Mouse (Mus musculus) heart, adult 18-20 months (tissue): ENCODE measurements around the gene Bdkrb1. TPM values are rescaled to one million over a fixed set of nuclear protein-coding genes. Genes with fewer than 3 reads are reported as not detected.

Experiments used
- DNase-seq, 2 experiments: peaks; one replicate each; pipeline ENCODE4 v3.0.0; 2021 to 2022; ENCODE audit warnings: mixed read lengths in 1 of 2
- total RNA-seq, 2 experiments: library from RNA; stranded (reverse); gene quantifications; 2 replicates each; pipeline ENCODE4 v1.2.3; 2021

Gene Bdkrb1
- total RNA-seq, 2 experiments from 2014 or later, result not detected

DNA sequence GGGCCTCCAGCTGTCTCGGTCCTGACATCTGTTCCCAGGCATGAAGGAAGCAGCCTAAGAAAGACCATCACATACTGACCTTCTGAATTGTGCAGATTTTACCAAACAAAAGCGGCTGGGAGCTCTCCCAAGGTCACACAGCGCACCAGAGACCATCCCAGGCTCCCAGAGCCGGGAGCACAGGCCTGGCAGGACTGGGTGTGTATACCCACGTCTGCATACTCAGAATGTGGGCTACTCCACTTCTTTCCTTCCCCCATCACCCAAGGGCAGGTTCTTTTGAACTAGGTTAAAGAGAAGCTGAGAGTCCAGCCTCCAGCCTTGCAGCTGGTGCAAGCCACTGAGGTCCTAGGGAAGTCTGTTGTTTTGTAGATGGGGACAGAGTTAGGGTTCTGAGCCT lies 3.8 kb upstream of the Bdkrb1 start:
- DNase-seq, result no peak

DNA sequence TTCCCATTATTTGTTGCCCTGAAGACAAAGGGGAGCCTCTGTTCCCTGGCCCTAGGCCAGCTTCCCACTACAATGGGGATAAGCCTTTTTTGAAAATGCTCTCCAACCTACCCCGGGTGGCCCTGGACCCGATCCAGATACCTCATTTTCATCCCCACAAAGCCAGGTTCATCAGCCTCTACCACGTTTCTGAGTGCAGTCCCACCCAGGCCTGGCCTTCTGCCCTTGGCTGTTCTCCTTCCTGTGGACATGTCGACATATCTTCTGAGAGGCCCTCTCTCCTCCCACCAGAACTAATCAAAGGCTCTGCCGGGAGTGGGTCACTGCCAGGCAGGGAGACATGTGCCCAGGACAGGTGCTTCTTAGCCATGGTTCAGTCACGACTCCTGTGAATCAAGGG lies 1.3 kb upstream of the Bdkrb1 start:
- no peak for DNase-seq

DNA sequence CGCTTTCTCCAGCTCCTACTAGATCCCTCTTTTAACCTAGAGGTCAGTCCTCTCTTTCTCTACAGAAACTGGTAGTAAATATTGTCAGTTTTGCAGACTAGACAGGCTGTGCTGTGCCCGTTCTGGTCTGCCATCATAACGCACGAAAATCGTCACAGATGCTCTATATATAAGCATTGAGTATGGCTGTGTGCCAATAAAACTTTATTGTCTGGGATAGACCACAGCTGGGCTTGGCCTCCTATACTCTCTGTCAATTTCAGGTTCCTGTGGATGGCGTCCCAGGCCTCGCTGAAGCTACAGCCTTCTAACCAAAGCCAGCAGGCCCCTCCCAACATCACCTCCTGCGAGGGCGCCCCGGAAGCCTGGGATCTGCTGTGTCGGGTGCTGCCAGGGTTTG lies 1.0 kb downstream of the Bdkrb1 start:
- no peak for DNase-seq

DNA sequence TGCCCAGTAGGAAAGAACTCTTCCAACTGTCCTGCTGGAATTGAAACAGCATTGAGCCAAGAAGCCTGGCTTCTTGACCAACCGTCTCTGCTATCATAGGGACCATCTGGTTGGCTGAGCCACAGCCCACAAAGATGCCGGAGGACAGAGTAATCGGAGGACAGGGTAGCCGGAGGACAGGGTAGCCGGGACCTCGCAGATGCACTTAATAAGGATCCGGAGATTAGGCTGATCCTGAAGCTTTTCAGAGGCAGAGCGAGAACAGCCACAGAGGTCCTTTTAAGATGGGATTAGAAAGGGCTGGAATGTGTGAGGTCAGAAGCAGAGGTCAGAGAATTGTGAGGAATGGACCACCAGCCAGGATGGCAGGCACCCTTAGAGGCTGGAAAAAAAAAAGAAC lies 2.3 kb downstream of the Bdkrb1 start:
- no peak for DNase-seq

DNA sequence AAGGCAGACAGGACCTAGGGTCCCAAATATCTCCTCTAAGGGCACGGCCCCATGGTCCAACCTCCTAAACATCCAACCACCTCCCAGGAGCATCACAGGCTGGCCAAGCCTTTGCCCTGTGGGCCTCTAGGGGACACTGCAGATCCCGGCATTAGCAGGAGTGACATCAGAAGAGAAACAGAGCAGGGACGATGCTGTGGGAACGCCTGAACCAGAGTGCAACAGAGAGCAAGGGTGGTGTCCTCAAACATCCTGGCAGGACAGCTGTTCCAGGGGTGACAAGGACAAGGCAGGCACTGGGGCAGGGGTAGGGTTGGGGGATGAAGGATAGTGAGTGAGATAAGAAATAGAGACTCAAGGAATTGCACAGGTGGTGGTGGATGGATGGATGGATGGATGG lies 4.0 kb downstream of the Bdkrb1 start:
- DNase-seq, result no peak

DNA sequence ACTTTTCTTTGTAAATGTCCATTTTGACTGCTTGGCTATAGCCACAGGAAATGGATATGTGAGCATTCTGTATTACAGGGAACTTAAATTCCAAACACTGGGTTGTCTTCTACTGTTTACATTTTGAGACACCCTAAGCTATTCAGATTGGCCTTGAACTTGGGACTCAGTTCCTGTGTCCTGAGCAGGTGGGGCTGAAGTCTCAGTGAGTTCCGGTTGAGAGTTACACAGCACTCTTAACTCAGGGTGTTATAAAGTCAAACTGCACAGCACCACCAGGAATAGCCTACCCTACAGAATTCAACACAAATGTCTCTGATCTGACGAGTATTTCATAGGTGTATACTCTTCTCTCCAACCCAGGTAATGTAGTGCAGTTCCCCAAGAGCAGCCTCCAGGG lies 8.2 kb downstream of the Bdkrb1 start:
- DNase-seq, result no peak

DNA sequence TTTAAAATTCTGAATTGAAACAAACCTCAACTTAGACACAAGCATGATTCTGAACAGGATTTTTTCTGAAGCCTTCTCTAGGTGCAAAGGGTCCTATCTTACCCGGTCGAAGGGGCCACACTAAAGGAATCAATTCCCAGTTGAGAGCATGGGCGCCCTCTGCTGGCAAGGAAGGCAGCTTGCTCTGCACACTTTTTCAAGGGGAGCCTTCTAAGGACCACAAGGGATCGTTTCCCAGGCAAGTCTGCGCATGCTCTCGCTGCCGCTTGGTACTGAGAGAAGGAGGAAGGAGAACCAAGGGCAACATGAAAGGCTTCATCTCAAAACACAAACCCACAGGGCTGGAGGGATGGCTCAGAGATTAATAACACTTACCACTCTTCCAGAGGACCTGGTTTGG lies 8.9 kb downstream of the Bdkrb1 start:
- peak; percentile 15 to 59 for DNase-seq

DNA sequence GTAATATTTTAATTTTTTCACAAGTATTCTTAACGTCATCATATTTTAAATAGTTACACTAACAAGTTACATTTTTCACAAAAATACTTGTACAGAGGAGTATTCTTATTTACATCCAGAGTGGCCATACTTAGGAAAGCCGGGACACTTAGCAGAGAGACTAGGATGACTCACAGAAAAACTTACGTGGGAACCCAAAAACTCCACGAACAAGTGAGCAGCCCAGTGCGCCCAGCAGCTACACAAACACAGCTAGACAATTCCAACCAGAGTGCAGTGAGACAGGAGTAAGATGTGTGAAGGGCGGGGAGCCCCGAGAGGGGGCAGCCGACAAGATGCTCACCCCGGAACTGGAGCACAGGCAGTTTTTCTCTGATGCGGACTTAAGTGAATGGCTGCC lies 10.7 kb downstream of the Bdkrb1 start:
- no peak for DNase-seq

DNA sequence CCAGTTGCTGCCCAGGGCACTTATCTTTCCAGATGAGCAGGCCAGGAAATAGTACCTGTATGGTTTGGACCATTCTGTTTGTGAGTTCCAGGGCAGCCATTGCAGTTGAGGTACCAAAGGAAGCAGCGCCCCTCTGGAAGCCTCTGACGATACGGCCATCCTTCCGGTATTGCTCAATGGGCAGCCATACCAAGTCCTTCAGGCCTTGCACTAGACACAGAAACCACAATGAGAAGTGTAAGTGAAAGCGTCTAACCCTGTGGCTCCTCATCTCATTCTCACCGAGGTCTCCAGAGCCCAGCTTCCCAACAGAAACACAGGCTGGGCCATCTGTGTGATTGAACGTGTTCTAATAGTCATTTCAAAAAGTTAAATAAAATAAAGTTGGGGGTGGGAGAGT lies 19.2 kb downstream of the Bdkrb1 start:
- DNase-seq, result no peak

DNA sequence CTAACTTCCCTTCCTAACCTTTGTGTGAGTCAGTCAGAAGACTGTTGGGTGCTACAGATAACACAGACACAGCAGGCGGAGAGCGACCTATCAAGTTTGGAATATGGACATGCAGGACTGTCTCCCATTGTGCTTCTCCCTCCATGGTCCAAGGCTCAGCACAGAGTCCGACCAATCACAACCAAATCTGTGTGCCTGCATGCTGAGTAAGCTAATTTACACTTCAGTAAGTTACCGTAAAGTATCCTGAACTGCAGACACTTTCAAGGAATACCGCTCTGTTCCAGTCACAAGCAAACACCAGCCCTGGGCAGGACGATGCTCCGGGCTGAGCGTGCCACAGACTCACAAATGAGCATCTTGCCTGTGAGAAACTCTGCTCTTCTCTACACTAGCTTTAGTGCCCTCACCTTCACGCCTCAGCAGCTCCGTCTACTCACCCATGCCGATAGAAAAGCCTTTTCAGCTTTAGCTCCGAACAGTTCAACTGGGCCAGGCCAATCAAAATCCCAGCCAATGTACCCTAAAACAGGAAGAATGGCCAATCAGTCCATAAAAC lies 20.2 kb downstream of the Bdkrb1 start:
- no peak for DNase-seq

DNA sequence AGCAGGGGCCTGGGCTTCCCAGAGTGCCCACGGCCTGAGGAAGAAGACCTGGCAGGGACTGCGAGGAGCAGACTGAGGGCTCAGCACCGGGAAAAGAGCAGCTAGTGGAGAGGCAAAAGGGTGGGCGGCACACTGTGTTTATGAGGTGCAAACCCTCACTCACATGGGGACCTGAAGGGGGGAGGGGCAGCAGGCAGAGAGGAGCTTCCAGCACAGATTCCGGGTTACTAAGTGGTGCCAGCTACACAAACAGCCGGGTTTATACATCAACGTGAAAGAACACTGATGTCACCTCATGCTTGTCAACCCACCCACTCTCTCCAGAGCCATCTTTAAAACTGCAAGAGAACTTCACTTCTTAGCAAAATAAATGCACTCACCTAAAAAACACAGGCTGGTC lies 22.9 kb downstream of the Bdkrb1 start:
- DNase-seq, result no peak

DNA sequence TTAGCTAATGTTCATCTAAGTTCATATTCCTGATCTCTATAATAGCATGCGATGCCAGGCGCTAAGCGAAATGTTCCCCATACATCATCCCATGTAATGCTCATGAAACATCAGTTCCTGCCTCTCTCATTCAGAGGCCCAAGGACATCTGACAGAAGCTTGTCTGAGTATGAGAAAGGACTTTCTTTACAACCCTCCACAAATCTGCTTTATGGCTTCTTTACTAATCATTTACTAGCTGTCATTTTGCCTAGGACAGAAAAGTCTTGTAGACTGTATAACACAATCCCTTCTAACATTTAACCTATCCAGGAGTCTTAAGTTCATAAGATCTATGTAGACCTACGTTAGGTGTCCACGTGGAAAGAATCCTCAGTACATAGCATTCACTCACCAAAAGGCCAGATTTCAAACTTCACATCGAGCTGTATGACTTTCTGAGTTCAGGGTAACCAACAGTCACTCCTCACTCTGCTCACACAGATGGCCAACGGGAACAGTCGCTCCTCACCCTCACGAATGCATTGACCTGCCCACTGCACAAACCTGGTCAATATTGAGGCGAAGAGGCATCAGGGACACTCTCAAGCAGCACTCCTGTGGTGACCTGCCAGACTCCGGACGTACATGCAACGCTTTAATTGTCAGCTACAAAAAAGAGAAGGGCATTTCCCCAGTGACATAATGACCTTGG lies 31.6 kb downstream of the Bdkrb1 start:
- DNase-seq, result no peak

DNA sequence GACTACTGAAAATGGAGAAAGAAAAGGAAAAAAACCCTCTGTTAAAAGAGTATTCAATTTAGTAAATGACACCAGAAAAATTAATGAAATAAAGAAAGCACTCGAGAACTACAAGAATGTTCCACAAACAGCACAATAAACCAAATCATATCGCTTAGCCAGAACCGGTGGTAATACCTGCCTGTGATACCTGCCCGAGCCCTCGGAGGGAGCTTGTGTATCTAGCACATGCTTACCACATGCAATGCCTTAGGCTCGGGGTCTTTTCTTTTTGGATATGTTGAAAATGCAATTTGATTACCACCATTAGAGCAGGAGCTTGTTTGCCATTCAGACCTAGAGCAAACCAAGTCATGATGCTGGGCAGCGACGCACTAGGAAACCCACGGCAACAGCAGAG lies 33.7 kb downstream of the Bdkrb1 start:
- no peak for DNase-seq

DNA sequence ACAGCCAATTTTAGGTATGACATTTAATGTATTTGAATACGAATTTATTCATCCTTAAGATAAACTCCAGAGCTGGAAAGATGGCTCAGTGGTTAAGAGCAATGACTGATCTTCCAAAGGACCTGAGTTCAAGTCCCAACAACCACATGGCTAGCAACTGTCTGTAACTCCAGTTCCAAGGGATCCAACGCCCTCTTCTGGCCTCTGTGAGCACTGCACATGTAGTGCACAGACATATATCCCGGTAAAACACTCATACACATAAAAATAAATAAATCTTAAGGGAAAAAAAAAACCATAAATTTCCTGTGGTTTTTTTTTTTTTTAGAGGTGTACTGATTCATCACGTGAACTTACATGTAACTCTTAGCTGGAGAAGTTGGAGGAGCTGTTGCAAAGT lies 34.7 kb downstream of the Bdkrb1 start:
- DNase-seq, result no peak

DNA sequence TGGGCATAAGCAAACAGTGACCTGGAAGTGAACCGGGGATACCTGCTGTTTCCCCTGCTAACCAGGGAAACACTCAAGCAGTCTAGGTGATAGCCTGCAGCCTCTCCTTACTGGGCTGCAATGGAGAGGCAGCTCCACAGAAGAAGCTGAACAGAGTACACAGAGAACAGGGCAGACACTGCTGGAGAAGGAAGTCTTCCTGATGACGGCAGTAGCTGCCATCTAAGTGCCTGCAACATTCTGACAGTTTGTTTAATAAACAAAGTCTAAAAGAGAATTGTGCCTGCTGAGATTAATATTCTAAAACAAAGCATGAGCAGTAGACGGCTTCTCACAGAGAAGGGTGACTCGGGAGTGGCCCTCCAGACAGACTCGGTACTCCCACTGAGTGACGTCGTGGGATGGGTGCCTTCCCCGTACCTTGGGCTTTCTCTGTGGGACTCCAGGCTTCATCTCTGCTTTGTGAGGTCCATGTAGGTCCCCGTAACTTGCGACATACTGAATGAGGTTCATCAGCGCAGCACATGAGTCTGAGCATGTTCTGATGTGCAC lies 40.0 kb downstream of the Bdkrb1 start:
- no peak for DNase-seq

Other genes starting within 250 kb of the Bdkrb1 start
- under 1 TPM; 0.10 to 0.28 TPM for gene D430019H16Rik, start 149.2 kb upstream of the Bdkrb1 start, total RNA-seq
- gene Bdkrb2, start 39.9 kb upstream of the Bdkrb1 start, total RNA-seq, result under 1 TPM; 0.31 to 0.40 TPM
- 1 to 10 TPM; 7.9 to 8.8 TPM for gene Gskip, start 81.7 kb downstream of the Bdkrb1 start, total RNA-seq
- 10 to 100 TPM; 17.0 to 17.4 TPM for gene Atg2b, start 82.1 kb downstream of the Bdkrb1 start, total RNA-seq
- gene Ak7, start 102.9 kb downstream of the Bdkrb1 start, total RNA-seq, result under 1 TPM in 1 of 2 experiments, not detected in 1; 0.57 TPM
- 100 to 1,000 TPM; 114 to 115 TPM for gene Papola, start 181.6 kb downstream of the Bdkrb1 start, total RNA-seq